Mouse (Mus musculus) heart, embryonic 11.5 days (tissue): ENCODE measurements around the gene Asgr1. TPM values are rescaled to one million over a fixed set of nuclear protein-coding genes. Genes with fewer than 3 reads are reported as not detected.
"Not testable (repeated sequence)": the region's sequence is repeated elsewhere in the genome, so short reads cannot be mapped to it uniquely, and the experiment has no call there.

Source experiments
- ATAC-seq: fragments of 200-750 bp; cut with Nextera tagmentation; replicated peaks from 2 replicates; pipeline ENCODE4 v1.8.0; 2017; ENCODE audit warnings: moderate library complexity; ENCODE audit not compliant: insufficient number of reproducible peaks, low FRiP score, low TSS enrichment
- H3K27ac ChIP-seq: fragments of 300-500 bp; sonication (generic); 2 replicates; pipeline ENCODE4 v1.5.1; 2014; ENCODE audit warnings: mild to moderate bottlenecking, low read depth, low read length
- H3K27me3 ChIP-seq: fragments of 300-500 bp; sonication (generic); 2 replicates; pipeline ENCODE4 v1.6.1; 2014; ENCODE audit warnings: mild to moderate bottlenecking, low read length, mixed read lengths; ENCODE audit not compliant: control insufficient read depth, insufficient read depth
- H3K36me3 ChIP-seq: fragments of 300-500 bp; sonication (generic); 2 replicates; pipeline ENCODE4 v1.6.1; 2014; ENCODE audit warnings: mild to moderate bottlenecking, low read length, moderate library complexity, mixed read lengths; ENCODE audit not compliant: control insufficient read depth, insufficient read depth
- H3K4me1 ChIP-seq: fragments of 300-500 bp; sonication (generic); 2 replicates; pipeline ENCODE4 v1.6.1; 2014; ENCODE audit warnings: low read length; ENCODE audit not compliant: control insufficient read depth, insufficient read depth
- H3K4me2 ChIP-seq: fragments of 300-500 bp; sonication (generic); 2 replicates; pipeline ENCODE4 v1.6.1; 2014; ENCODE audit warnings: mild to moderate bottlenecking, moderate library complexity
- H3K4me3 ChIP-seq: fragments of 300-500 bp; sonication (generic); 2 replicates; pipeline ENCODE4 v1.5.1; 2014; ENCODE audit warnings: low read depth, low read length
- H3K9ac ChIP-seq: fragments of 300-500 bp; sonication (generic); 2 replicates; pipeline ENCODE4 v1.6.1; 2014; ENCODE audit warnings: mild to moderate bottlenecking, low read depth, low read length, moderate library complexity
- H3K9me3 ChIP-seq: fragments of 300-500 bp; sonication (generic); replicated peaks from 2 replicates; pipeline ENCODE4 v1.6.1; 2016; ENCODE audit warnings: low read length; ENCODE audit not compliant: control insufficient read depth
- WGBS: fragments of 180-500 bp; shearing (Covaris S2); extraction: QIAGEN DNeasy Blood & Tissue Kit; methylation state at CpG from one replicate; pipeline ENCODE4 v1.1.7; 2014; ENCODE audit not compliant: insufficient replicate concordance; 5-methylcytosine and 5-hydroxymethylcytosine counted together
- polyA plus RNA-seq: library from polyadenylated mRNA; unstranded; fragments of >200 nt; fragmentation: Nextera tagmentation; extraction: Ambion mirVana; gene quantifications from 2 replicates; pipeline ENCODE4 v1.2.1, GENCODE M21; 2014

Asgr1 gene
- polyA plus RNA-seq, 1 experiment from 2014 or later: 0.13 TPM

- under 1% methylated on average over 35 of the region's 35 CpGs for WGBS
- H3K4me3 ChIP-seq: peak within 1 kb of the TSS; percentile 63
- H3K4me1 ChIP-seq: peaks cover 30% of the 10 kb centered on the region
Observed at GRCm38 (mm10) chr11:70014880-70015558, 38.9 kb upstream of the Asgr1 start, which contains the start of gene Acadvl. Gene Acadvl (minus strand): TSS chr11:70015411.

GRCm38 (mm10) chr11:70015677-70016076, 38.2 kb upstream of the Asgr1 start:
- H3K9me3 ChIP-seq: no peaks in the 10 kb centered on the region
- peaks cover 34% of the 10 kb centered on the region for H3K4me1 ChIP-seq
- peak overlapping the region; percentile 93 for H3K4me2 ChIP-seq
- H3K27me3 ChIP-seq: no peaks in the 10 kb centered on the region
- H3K9ac ChIP-seq: no peak overlapping the region
- H3K36me3 ChIP-seq: peaks cover 26% of the 10 kb centered on the region
- H3K4me3 ChIP-seq: peak overlapping the region; percentile 63
- ATAC-seq: no peak
- WGBS: 64% methylated on average over 6 of the region's 6 CpGs
- no peak overlapping the region for H3K27ac ChIP-seq

More at GRCm38 (mm10) chr11:70014880-70015558, 38.9 kb upstream of the Asgr1 start, which contains the start of gene Acadvl:
- Histone ChIP-seq H3K36me3 (peaks cover 31% of the 10 kb centered on the region), H3K27me3 (no peaks in the 10 kb centered on the region), H3K4me2 (peak within 1 kb of the TSS; percentile 93), H3K9me3 (no peaks in the 10 kb centered on the region), H3K9ac (peak within 1 kb of the TSS; percentile 85), H3K27ac (peak within 1 kb of the TSS; percentile 46)
- peak; percentile 81 for ATAC-seq

- H3K36me3 ChIP-seq: peaks cover 22% of the 10 kb centered on the region
- H3K27ac ChIP-seq, ATAC-seq, H3K9ac ChIP-seq, H3K27me3 ChIP-seq, H3K4me2 ChIP-seq, H3K4me3 ChIP-seq, H3K9me3 ChIP-seq: not testable (repeated sequence)
- WGBS: 87% methylated on average over 2 of the region's 2 CpGs
- peaks cover 34% of the 10 kb centered on the region for H3K4me1 ChIP-seq
Observed at GRCm38 (mm10) chr11:70016177-70016576, 37.7 kb upstream of the Asgr1 start.

- WGBS: 68% methylated on average over 3 of the region's 3 CpGs
- 0 out of 2 replicates have a peak within 1 kb of the TSS, but pooled peaks have one; percentile 81 for H3K9ac ChIP-seq
- H3K4me3 ChIP-seq: peak within 1 kb of the TSS; percentile 61; the same call in 1 of the 2 replicates
- ATAC-seq: no peak
- peak within 1 kb of the TSS; percentile 1; the same call in 1 of the 2 replicates for H3K27ac ChIP-seq
- peaks cover 34% of the 10 kb centered on the region for H3K4me1 ChIP-seq
- H3K4me2 ChIP-seq: peak within 1 kb of the TSS; percentile 85
- H3K9me3 ChIP-seq: no peaks in the 10 kb centered on the region
- no peaks in the 10 kb centered on the region for H3K27me3 ChIP-seq
- peaks cover 17% of the 10 kb centered on the region for H3K36me3 ChIP-seq
Observed at GRCm38 (mm10) chr11:70016669-70017068, 37.2 kb upstream of the Asgr1 start, which contains the start of gene Dlg4. Gene Dlg4 (plus strand): TSS chr11:70016942.

GRCm38 (mm10) chr11:70017199-70017767, 36.6 kb upstream of the Asgr1 start:
- Histone ChIP-seq H3K4me1 (peaks cover 34% of the 10 kb centered on the region), H3K9me3 (no peaks in the 10 kb centered on the region), H3K27ac (peak overlapping the region; percentile 1; the same call in 1 of the 2 replicates), H3K4me2 (peak overlapping the region; percentile 85), H3K9ac (no peak overlapping the region), H3K4me3 (no peak overlapping the region), H3K27me3 (no peaks in the 10 kb centered on the region), H3K36me3 (peaks cover 11% of the 10 kb centered on the region)
- WGBS: 46% methylated on average over 7 of the region's 7 CpGs
- no peak for ATAC-seq

GRCm38 (mm10) chr11:70018131-70018990, 35.5 kb upstream of the Asgr1 start:
- WGBS: 2% methylated on average over 25 of the region's 25 CpGs
- ATAC-seq: no peak
- peaks cover 1% of the 10 kb centered on the region; the same call in 1 of the 2 replicates for H3K36me3 ChIP-seq
- H3K9me3 ChIP-seq: no peaks in the 10 kb centered on the region
- no peaks in the 10 kb centered on the region for H3K27me3 ChIP-seq
- peak overlapping the region; percentile 74; the same call in 1 of the 2 replicates for H3K27ac ChIP-seq
- peaks cover 38% of the 10 kb centered on the region for H3K4me1 ChIP-seq
- H3K4me3 ChIP-seq: peak overlapping the region; percentile 61
- H3K9ac ChIP-seq: peak overlapping the region; percentile 81
- peak overlapping the region; percentile 85 for H3K4me2 ChIP-seq

GRCm38 (mm10) chr11:70019495-70020021, 34.3 kb upstream of the Asgr1 start:
- Histone ChIP-seq H3K27me3 (no peaks in the 10 kb centered on the region), H3K9ac (0 out of 2 replicates have a peak overlapping the region, but pooled peaks have one; percentile 12), H3K9me3 (no peaks in the 10 kb centered on the region), H3K4me3 (peak overlapping the region; percentile 61), H3K36me3 (no peaks in the 10 kb centered on the region), H3K4me1 (peaks cover 32% of the 10 kb centered on the region), H3K27ac (peak overlapping the region; percentile 30), H3K4me2 (peak overlapping the region; percentile 85)
- WGBS: 12% methylated on average over 2 of the region's 2 CpGs
- ATAC-seq: no peak
